Mouse (Mus musculus): ENCODE results near the gene Samd4b. TPM values are rescaled to one million over a fixed set of nuclear protein-coding genes. Genes with fewer than 3 reads are reported as not detected.
"Not testable (repeated sequence)": the region's sequence is repeated elsewhere in the genome, so short reads cannot be mapped to it uniquely, and the experiment has no call there.

Gene Samd4b
- total RNA-seq, 2 experiments from 2014 or later, result 74.1 to 77.1 TPM

GRCm38 (mm10) chr7:28562951-28563350, 35.0 kb downstream of the Samd4b start:
- DNase-seq (ENCODE audit: low spot score in 2 of 2), result no peak

GRCm38 (mm10) chr7:28562371-28562770, 35.6 kb downstream of the Samd4b start:
- DNase-seq (ENCODE audit: low spot score in 2 of 2), result no peak

GRCm38 (mm10) chr7:28561967-28562366, 36.0 kb downstream of the Samd4b start:
- DNase-seq (ENCODE audit: low spot score in 2 of 2), result no peak

GRCm38 (mm10) chr7:28560856-28561255, 37.1 kb downstream of the Samd4b start:
- no peak for DNase-seq (ENCODE audit: low spot score in 2 of 2)

GRCm38 (mm10) chr7:28558486-28558885, 39.5 kb downstream of the Samd4b start:
- no peak for DNase-seq (ENCODE audit: low spot score in 2 of 2)

- no peak for DNase-seq (ENCODE audit: low spot score in 2 of 2)
Measured at GRCm38 (mm10) chr7:28557708-28558107, 40.2 kb downstream of the Samd4b start.

GRCm38 (mm10) chr7:28557069-28557468, 40.9 kb downstream of the Samd4b start:
- DNase-seq (ENCODE audit: low spot score in 2 of 2), result no peak

- no peak for DNase-seq (ENCODE audit: low spot score in 2 of 2)
Measured at GRCm38 (mm10) chr7:28555939-28556535, 41.9 kb downstream of the Samd4b start.

GRCm38 (mm10) chr7:28553076-28553475, 44.9 kb downstream of the Samd4b start:
- DNase-seq (ENCODE audit: low spot score in 2 of 2), result no peak

- DNase-seq (ENCODE audit: low spot score in 2 of 2), result no peak
Measured at GRCm38 (mm10) chr7:28547628-28548027, 50.3 kb downstream of the Samd4b start.

GRCm38 (mm10) chr7:28547154-28547553, 50.8 kb downstream of the Samd4b start, which contains the start of gene Nccrp1:
Nccrp1 (minus strand) TSS chr7:28547254.
- DNase-seq (ENCODE audit: low spot score in 2 of 2), result no peak

- DNase-seq (ENCODE audit: low spot score in 2 of 2), result no peak
Measured at GRCm38 (mm10) chr7:28546649-28547048, 51.3 kb downstream of the Samd4b start.

- no peak for DNase-seq (ENCODE audit: low spot score in 2 of 2)
Measured at GRCm38 (mm10) chr7:28545891-28546210, 52.1 kb downstream of the Samd4b start.

GRCm38 (mm10) chr7:28545048-28545890, 52.7 kb downstream of the Samd4b start:
- DNase-seq (ENCODE audit: low spot score in 2 of 2), result no peak

- no peak for DNase-seq (ENCODE audit: low spot score in 2 of 2)
Measured at GRCm38 (mm10) chr7:28544051-28544601, 53.8 kb downstream of the Samd4b start.

- no peak for DNase-seq (ENCODE audit: low spot score in 2 of 2)
Measured at GRCm38 (mm10) chr7:28540526-28540925, 57.4 kb downstream of the Samd4b start, which contains the start of gene Sycn. Sycn (plus strand) TSS chr7:28540885.

- not testable (repeated sequence) for DNase-seq (ENCODE audit: low spot score in 2 of 2)
Measured at GRCm38 (mm10) chr7:28538886-28539285, 59.1 kb downstream of the Samd4b start.

GRCm38 (mm10) chr7:28532005-28532404, 65.9 kb downstream of the Samd4b start:
- no peak for DNase-seq (ENCODE audit: low spot score in 2 of 2)

GRCm38 (mm10) chr7:28527922-28528719, 69.8 kb downstream of the Samd4b start:
- peak; percentile 28 to 67 for DNase-seq (ENCODE audit: low spot score in 2 of 2)

- not testable (repeated sequence) for DNase-seq (ENCODE audit: low spot score in 2 of 2)
Measured at GRCm38 (mm10) chr7:28522536-28522935, 75.4 kb downstream of the Samd4b start, which contains the start of gene Ifnl3. Ifnl3 (plus strand) TSS chr7:28522836.

GRCm38 (mm10) chr7:28511441-28511840, 86.5 kb downstream of the Samd4b start:
- no peak for DNase-seq (ENCODE audit: low spot score in 2 of 2)

Data from layer of hippocampus, adult 18-20 months (tissue).